In the genomic region with DNA sequence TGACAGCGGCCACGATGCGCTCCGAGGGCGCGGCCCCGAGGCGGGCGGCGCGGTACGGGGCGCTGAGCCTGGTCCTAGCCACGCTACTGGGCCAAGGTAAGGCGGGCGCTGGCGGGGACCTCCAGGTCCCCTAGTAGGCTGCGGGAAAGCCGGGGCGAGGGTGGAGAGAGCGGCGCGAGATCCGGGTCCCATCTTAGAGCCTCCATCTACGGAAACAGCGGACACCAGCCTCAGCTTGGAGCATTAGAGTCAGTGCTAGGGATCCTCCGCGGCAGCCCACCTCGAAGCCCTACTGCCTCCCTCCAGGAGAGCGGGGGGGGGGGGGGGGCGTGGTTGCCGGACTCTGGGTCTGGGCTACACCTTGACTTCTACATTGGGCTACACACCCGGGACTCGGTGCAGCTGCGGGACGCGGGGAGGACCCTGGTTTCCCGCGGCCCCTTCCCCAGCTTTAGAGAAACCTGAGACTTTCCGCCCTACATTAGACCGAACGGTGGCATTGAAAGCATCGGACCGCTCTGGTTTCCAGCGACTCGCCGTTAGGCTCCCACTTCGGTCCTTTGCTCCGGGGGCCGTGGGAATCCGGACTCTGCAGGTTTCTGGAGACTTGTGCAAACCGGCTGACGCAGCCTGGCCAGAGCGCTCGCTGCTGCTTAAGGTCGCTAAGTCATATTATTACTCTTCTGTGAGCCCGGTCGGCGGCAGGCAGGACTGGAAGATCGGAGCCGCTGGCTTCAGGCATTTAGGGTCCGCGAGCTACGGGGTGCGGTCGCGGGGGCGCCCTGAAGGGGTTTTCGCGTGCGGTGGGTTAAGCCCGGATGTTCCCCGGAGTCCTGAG, we compare ENCODE assay signal across 9 mouse cellular contexts. TPM values are rescaled to one million over a fixed set of nuclear protein-coding genes. Genes with fewer than 3 reads are reported as not detected.
A peak's percentile ranks its signal among the peaks of the same experiment; 100 is the strongest.
DNase-seq lines count a peak whose midpoint lies in the region; ATAC-seq lines count a peak whose summit lies in the region.
"Had no signal": no experiment of that assay in that cellular context is flagged by ENCODE, and none has a peak within 500 bp of the region (broad histone marks: within the 10 kb centered on the region; RNA-seq: fewer than 3 reads in every experiment).

No protein-coding gene starts in this region.

- H3K27me3 ChIP-seq in heart, embryonic 10.5 days (ENCODE audit: insufficient read depth, poor library complexity, severe bottlenecking) = peaks cover 56% of the 10 kb centered on the region
- H3K27me3 ChIP-seq in embryonic facial prominence, embryonic 12.5 days = peaks cover 3% of the 10 kb centered on the region; the same call in 1 of the 2 replicates
- no peaks in the 10 kb centered on the region; the same call in 1 of the 2 replicates for H3K27me3 ChIP-seq in neural tube, embryonic 11.5 days (ENCODE audit: control insufficient read depth, insufficient read depth, low read length)
- H3K27me3 ChIP-seq: CH12.LX had no signal

- peak overlapping the region; percentile 84 for H3K4me2 ChIP-seq in embryonic facial prominence, embryonic 12.5 days (replicated peaks)
- peak overlapping the region; percentile 85 for H3K4me2 ChIP-seq in neural tube, embryonic 11.5 days (ENCODE audit: low read depth)

- H3K4me3 ChIP-seq in heart, embryonic 10.5 days = peak overlapping the region; percentile 81
- H3K4me3 ChIP-seq in embryonic facial prominence, embryonic 12.5 days = peak overlapping the region; percentile 75
- H3K4me3 ChIP-seq in neural tube, embryonic 11.5 days (ENCODE audit: low read depth, low read length) = peak overlapping the region; percentile 70

- WGBS in heart, embryonic 10.5 days = under 1% methylated on average over 73 of the region's 73 CpGs
- under 1% methylated on average over 71 of the region's 73 CpGs for WGBS in embryonic facial prominence, embryonic 12.5 days
- under 1% methylated on average over 64 of the region's 73 CpGs for WGBS in neural tube, embryonic 11.5 days

- no peaks in the 10 kb centered on the region for H3K36me3 ChIP-seq in heart, embryonic 10.5 days
- no peaks in the 10 kb centered on the region for H3K36me3 ChIP-seq in embryonic facial prominence, embryonic 12.5 days
- H3K36me3 ChIP-seq in neural tube, embryonic 11.5 days (ENCODE audit: control insufficient read depth, insufficient read depth, low read length) = no peaks in the 10 kb centered on the region

- peaks cover 5% of the 10 kb centered on the region; the same call in 1 of the 2 replicates for H3K9me3 ChIP-seq in heart, embryonic 10.5 days
- H3K9me3 ChIP-seq in embryonic facial prominence, embryonic 12.5 days = peaks cover 4% of the 10 kb centered on the region
- H3K9me3 ChIP-seq in neural tube, embryonic 11.5 days (ENCODE audit: control insufficient read depth, low read length) = no peaks in the 10 kb centered on the region

- peak overlapping the region; percentile 74 for H3K27ac ChIP-seq in heart, embryonic 10.5 days
- peak overlapping the region; percentile 84 for H3K27ac ChIP-seq in embryonic facial prominence, embryonic 12.5 days
- H3K27ac ChIP-seq in neural tube, embryonic 11.5 days (ENCODE audit: low read depth, low read length) = peak overlapping the region; percentile 29; the same call in 1 of the 2 replicates

- no peak for DNase-seq in heart, embryonic 10.5 days (ENCODE audit: low spot score)
- no peak for DNase-seq in heart, adult 8-10 months (ENCODE audit: low spot score)
- DNase-seq in Muller cell, postnatal 12 days (ENCODE audit: inconsistent ontology term) = peak; percentile 32
- peak; percentile 14 to 37 for DNase-seq in kidney, postnatal 4 days
- DNase-seq in neural tube, embryonic 11.5 days (ENCODE audit: low spot score) = peak; percentile 69
- no peak for DNase-seq in right cerebral cortex, postnatal 25 days
- DNase-seq in spleen, postnatal 36 days (ENCODE audit: low spot score in 2 of 2) = no peak

- H3K9ac ChIP-seq in embryonic facial prominence, embryonic 12.5 days = peak overlapping the region; percentile 68
- H3K9ac ChIP-seq in neural tube, embryonic 11.5 days (ENCODE audit: low read length) = peak overlapping the region; percentile 56

- peaks cover 23% of the 10 kb centered on the region for H3K4me1 ChIP-seq in heart, embryonic 10.5 days
- peaks cover 18% of the 10 kb centered on the region for H3K4me1 ChIP-seq in embryonic facial prominence, embryonic 12.5 days
- peaks cover 12% of the 10 kb centered on the region for H3K4me1 ChIP-seq in neural tube, embryonic 11.5 days (ENCODE audit: control insufficient read depth, insufficient read depth, low read length)

- ATAC-seq in embryonic facial prominence, embryonic 12.5 days (ENCODE audit: insufficient number of reproducible peaks, insufficient read depth, low FRiP score, low TSS enrichment) = peak; percentile 71
- ATAC-seq in neural tube, embryonic 11.5 days (ENCODE audit: insufficient read depth, low FRiP score, low TSS enrichment) = peak; percentile 65

RNA-seq across cellular contexts. Expression of gene Tmem132c, which starts 0.5 kb away (rescaled TPM):
- 6.3 and 11.9 TPM in 2 replicates for polyA plus RNA-seq in heart, embryonic 10.5 days (2016; fragmentation: Nextera tagmentation; extraction: Ambion mirVana)
- under 1 TPM; 0.06 to 0.30 (median 0.20) TPM for total RNA-seq in heart, adult 8-10 months (2022)
- 40.7 and 51.8 TPM in 2 replicates for polyA plus RNA-seq in embryonic facial prominence, embryonic 12.5 days (2016; fragmentation: Nextera tagmentation; extraction: Ambion mirVana)
- polyA plus RNA-seq in neural tube, embryonic 11.5 days (2014; fragmentation: Nextera tagmentation; extraction: Ambion mirVana) = 24.6 and 25.2 TPM in 2 replicates
- total RNA-seq: CH12.LX had no signal

Comparison
In these comparisons a context has a peak if more than half of its experiments do, and no peak if none do; other contexts are left out.
1. DNase-seq: peak in Muller cell, postnatal 12 days (single experiment), kidney, postnatal 4 days (2 of 2) and neural tube, embryonic 11.5 days (single experiment); none in heart, embryonic 10.5 days (single experiment), heart, adult 8-10 months (single experiment), right cerebral cortex, postnatal 25 days (single experiment) and spleen, postnatal 36 days (0 of 2).
2. H3K27ac ChIP-seq: peak in every context shown above with its lines; median percentile 84 in embryonic facial prominence, embryonic 12.5 days; 74 in heart, embryonic 10.5 days; 29 in neural tube, embryonic 11.5 days.
3. Peak in every context shown above with its lines, with median percentiles within 50 percentile points of each other: H3K4me3 ChIP-seq.